Mouse (Mus musculus): ENCODE measurements around the gene Map6. TPM values are rescaled to one million over a fixed set of nuclear protein-coding genes. Genes with fewer than 3 reads are reported as not detected.

The Map6 gene
- polyA plus RNA-seq, 1 experiment from 2014 or later = 127 TPM

DNA sequence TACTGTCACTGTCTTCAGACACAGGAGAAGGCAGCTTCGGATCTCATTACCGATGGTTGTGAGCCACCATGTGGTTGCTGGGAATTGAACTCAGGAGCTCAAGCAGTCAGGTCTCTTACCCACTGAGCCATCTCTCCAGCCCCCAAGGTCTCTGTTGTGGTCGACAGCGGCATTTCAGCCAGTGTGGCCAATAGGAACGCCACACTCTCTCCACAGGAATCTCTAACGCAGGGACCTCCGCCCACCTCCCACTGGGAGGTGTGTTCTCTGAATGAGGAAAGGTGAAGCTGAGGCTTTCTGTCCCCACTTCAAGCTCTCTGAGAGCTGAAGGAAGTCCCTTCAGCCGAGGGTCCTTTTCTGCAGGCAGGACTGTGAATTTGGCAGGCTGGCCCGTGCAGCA, 16.9 kb upstream of the Map6 start:
- ATAC-seq = no peak
- H3K4me2 ChIP-seq (ENCODE audit: low read length) = no peak overlapping the region
- 35% methylated on average over 9 of the region's 9 CpGs for WGBS
- no peaks in the 10 kb centered on the region for H3K36me3 ChIP-seq (ENCODE audit: control insufficient read depth, insufficient read depth, low read length)
- peaks cover 3% of the 10 kb centered on the region; the same call in 1 of the 2 replicates for H3K27me3 ChIP-seq (replicated peaks; ENCODE audit: control insufficient read depth, insufficient read depth, low read length)
- H3K4me1 ChIP-seq (ENCODE audit: control insufficient read depth, insufficient read depth, low read depth, low read length) = peaks cover 6% of the 10 kb centered on the region
- no peak overlapping the region for H3K9ac ChIP-seq (ENCODE audit: low read depth, low read length)
- no peak overlapping the region for H3K4me3 ChIP-seq (ENCODE audit: low read length)
- no peak overlapping the region for H3K27ac ChIP-seq (ENCODE audit: low read depth, low read length)
- H3K9me3 ChIP-seq (ENCODE audit: control insufficient read depth, low read length) = no peaks in the 10 kb centered on the region

DNA sequence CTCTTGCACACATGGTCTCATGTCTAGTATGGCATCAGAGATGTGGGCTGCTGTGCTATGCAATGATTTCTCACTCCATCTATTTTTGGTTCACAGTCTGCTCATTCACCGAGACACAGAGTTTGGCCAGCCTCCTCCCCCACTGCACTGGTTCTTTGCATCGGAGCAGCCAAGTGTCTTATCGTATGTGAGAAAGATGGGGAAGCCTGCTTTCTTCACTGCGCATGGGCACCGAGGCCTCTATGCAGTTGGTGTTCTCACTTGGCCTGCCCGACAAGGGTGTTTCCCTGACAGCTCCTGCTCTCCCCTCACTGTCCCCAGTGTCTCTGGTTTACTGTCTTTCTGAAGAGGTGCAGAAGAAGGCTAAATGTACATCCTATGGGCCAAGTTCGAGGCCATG, 12.2 kb upstream of the Map6 start:
- H3K9ac ChIP-seq (ENCODE audit: low read depth, low read length) = no peak overlapping the region
- H3K4me1 ChIP-seq (ENCODE audit: control insufficient read depth, insufficient read depth, low read depth, low read length) = no peaks in the 10 kb centered on the region
- H3K36me3 ChIP-seq (ENCODE audit: control insufficient read depth, insufficient read depth, low read length) = no peaks in the 10 kb centered on the region
- H3K27ac ChIP-seq (ENCODE audit: low read depth, low read length) = no peak overlapping the region
- WGBS = 87% methylated on average over 7 of the region's 7 CpGs
- no peaks in the 10 kb centered on the region for H3K9me3 ChIP-seq (ENCODE audit: control insufficient read depth, low read length)
- H3K4me2 ChIP-seq (ENCODE audit: low read length) = no peak overlapping the region
- H3K27me3 ChIP-seq (replicated peaks; ENCODE audit: control insufficient read depth, insufficient read depth, low read length) = no peaks in the 10 kb centered on the region; the same call in 1 of the 2 replicates
- no peak overlapping the region for H3K4me3 ChIP-seq (ENCODE audit: low read length)
- ATAC-seq = no peak

DNA sequence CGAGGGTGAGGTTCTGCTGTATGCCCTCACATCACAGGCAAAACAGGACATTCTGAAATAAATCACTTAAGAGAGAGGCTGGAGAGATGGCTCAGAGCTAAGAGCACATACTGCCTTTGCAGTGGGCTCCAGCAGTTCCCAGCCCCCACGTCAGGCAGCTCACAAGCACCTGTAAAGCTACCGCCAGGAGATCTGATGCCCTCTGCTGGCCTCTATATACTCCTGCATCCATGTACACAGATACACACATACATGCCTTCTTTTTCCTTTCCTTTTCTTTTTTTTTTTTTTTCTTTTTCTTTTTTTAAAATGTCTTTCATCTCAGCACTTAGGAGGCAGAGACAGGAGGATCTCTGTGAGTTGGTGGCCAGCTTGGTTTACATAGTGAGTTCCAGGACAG, 5.3 kb upstream of the Map6 start:
- Histone ChIP-seq H3K9ac (ENCODE audit: low read depth, low read length) (no peak overlapping the region), H3K4me3 (ENCODE audit: low read length) (no peak overlapping the region), H3K27ac (ENCODE audit: low read depth, low read length) (no peak overlapping the region), H3K27me3 (replicated peaks; ENCODE audit: control insufficient read depth, insufficient read depth, low read length) (no peaks in the 10 kb centered on the region), H3K9me3 (ENCODE audit: control insufficient read depth, low read length) (no peaks in the 10 kb centered on the region), H3K4me2 (ENCODE audit: low read length) (no peak overlapping the region), H3K36me3 (ENCODE audit: control insufficient read depth, insufficient read depth, low read length) (no peaks in the 10 kb centered on the region), H3K4me1 (ENCODE audit: control insufficient read depth, insufficient read depth, low read depth, low read length) (no peaks in the 10 kb centered on the region; the same call in 1 of the 2 replicates)
- ATAC-seq = no peak
- WGBS = 59% methylated on average over 3 of the region's 3 CpGs

DNA sequence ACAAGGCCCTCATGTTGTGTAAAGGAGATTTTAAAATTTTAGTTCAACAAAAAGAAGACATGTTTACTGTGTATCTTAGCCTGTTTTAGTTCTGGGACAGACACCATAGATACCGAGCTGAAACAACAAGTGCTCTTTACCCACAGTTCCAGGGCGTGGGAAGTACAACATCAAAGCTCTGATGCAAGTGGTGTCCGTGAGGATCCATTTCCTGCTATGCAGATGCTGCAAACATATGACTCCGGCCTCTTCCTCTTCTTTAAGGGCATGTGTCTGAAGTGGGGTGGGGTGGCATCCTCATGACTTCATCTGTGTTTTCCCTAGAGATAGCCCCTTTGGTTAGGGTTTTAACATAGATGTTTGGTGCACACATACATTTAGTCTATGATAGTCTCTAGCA, 3.7 kb upstream of the Map6 start:
- Histone ChIP-seq H3K36me3 (ENCODE audit: control insufficient read depth, insufficient read depth, low read length) (no peaks in the 10 kb centered on the region), H3K4me3 (ENCODE audit: low read length) (no peak overlapping the region), H3K9me3 (ENCODE audit: control insufficient read depth, low read length) (no peaks in the 10 kb centered on the region), H3K4me2 (ENCODE audit: low read length) (no peak overlapping the region), H3K27ac (ENCODE audit: low read depth, low read length) (no peak overlapping the region), H3K4me1 (ENCODE audit: control insufficient read depth, insufficient read depth, low read depth, low read length) (no peaks in the 10 kb centered on the region; the same call in 1 of the 2 replicates), H3K9ac (ENCODE audit: low read depth, low read length) (no peak overlapping the region), H3K27me3 (replicated peaks; ENCODE audit: control insufficient read depth, insufficient read depth, low read length) (no peaks in the 10 kb centered on the region)
- WGBS = 75% methylated on average over 4 of the region's 4 CpGs
- no peak for ATAC-seq

GRCm38 (mm10) chr7:99264597-99264996, 2.6 kb upstream of the Map6 start:
- Histone ChIP-seq H3K4me2 (ENCODE audit: low read length) (no peak overlapping the region), H3K4me1 (ENCODE audit: control insufficient read depth, insufficient read depth, low read depth, low read length) (no peaks in the 10 kb centered on the region; the same call in 1 of the 2 replicates), H3K27me3 (replicated peaks; ENCODE audit: control insufficient read depth, insufficient read depth, low read length) (no peaks in the 10 kb centered on the region), H3K9me3 (ENCODE audit: control insufficient read depth, low read length) (no peaks in the 10 kb centered on the region), H3K9ac (ENCODE audit: low read depth, low read length) (no peak overlapping the region), H3K4me3 (ENCODE audit: low read length) (no peak overlapping the region), H3K36me3 (ENCODE audit: control insufficient read depth, insufficient read depth, low read length) (no peaks in the 10 kb centered on the region), H3K27ac (ENCODE audit: low read depth, low read length) (no peak overlapping the region)
- ATAC-seq = no peak

GRCm38 (mm10) chr7:99267897-99268505, 754 bp downstream of the Map6 start:
- Histone ChIP-seq H3K4me2 (ENCODE audit: low read length) (peak overlapping the region; percentile 89), H3K27me3 (replicated peaks; ENCODE audit: control insufficient read depth, insufficient read depth, low read length) (no peaks in the 10 kb centered on the region), H3K27ac (ENCODE audit: low read depth, low read length) (peak overlapping the region; percentile 97), H3K9ac (ENCODE audit: low read depth, low read length) (peak overlapping the region; percentile 97), H3K4me3 (ENCODE audit: low read length) (peak overlapping the region; percentile 96), H3K4me1 (ENCODE audit: control insufficient read depth, insufficient read depth, low read depth, low read length) (peaks cover 21% of the 10 kb centered on the region), H3K9me3 (ENCODE audit: control insufficient read depth, low read length) (no peaks in the 10 kb centered on the region), H3K36me3 (ENCODE audit: control insufficient read depth, insufficient read depth, low read length) (no peaks in the 10 kb centered on the region)
- ATAC-seq = peak; percentile 86
- under 1% methylated on average over 55 of the region's 59 CpGs for WGBS

GRCm38 (mm10) chr7:99268506-99268900, 1.3 kb downstream of the Map6 start:
- peaks cover 26% of the 10 kb centered on the region for H3K4me1 ChIP-seq (ENCODE audit: control insufficient read depth, insufficient read depth, low read depth, low read length)
- H3K27ac ChIP-seq (ENCODE audit: low read depth, low read length) = peak overlapping the region; percentile 97
- WGBS = under 1% methylated on average over 29 of the region's 29 CpGs
- no peaks in the 10 kb centered on the region for H3K36me3 ChIP-seq (ENCODE audit: control insufficient read depth, insufficient read depth, low read length)
- H3K9me3 ChIP-seq (ENCODE audit: control insufficient read depth, low read length) = no peaks in the 10 kb centered on the region
- H3K9ac ChIP-seq (ENCODE audit: low read depth, low read length) = peak overlapping the region; percentile 97
- peak; percentile 1; the same call in 1 of the 2 replicates for ATAC-seq
- peak overlapping the region; percentile 89 for H3K4me2 ChIP-seq (ENCODE audit: low read length)
- H3K4me3 ChIP-seq (ENCODE audit: low read length) = peak overlapping the region; percentile 96
- H3K27me3 ChIP-seq (replicated peaks; ENCODE audit: control insufficient read depth, insufficient read depth, low read length) = no peaks in the 10 kb centered on the region

- H3K4me1 ChIP-seq (ENCODE audit: control insufficient read depth, insufficient read depth, low read depth, low read length) = peaks cover 30% of the 10 kb centered on the region
- WGBS = 4% methylated on average over 41 of the region's 42 CpGs
- H3K36me3 ChIP-seq (ENCODE audit: control insufficient read depth, insufficient read depth, low read length) = no peaks in the 10 kb centered on the region
- no peaks in the 10 kb centered on the region for H3K27me3 ChIP-seq (replicated peaks; ENCODE audit: control insufficient read depth, insufficient read depth, low read length)
- H3K9ac ChIP-seq (ENCODE audit: low read depth, low read length) = peak overlapping the region; percentile 97
- peak overlapping the region; percentile 96 for H3K4me3 ChIP-seq (ENCODE audit: low read length)
- H3K9me3 ChIP-seq (ENCODE audit: control insufficient read depth, low read length) = no peaks in the 10 kb centered on the region
- peak overlapping the region; percentile 89 for H3K4me2 ChIP-seq (ENCODE audit: low read length)
- ATAC-seq = no peak
- H3K27ac ChIP-seq (ENCODE audit: low read depth, low read length) = no peak overlapping the region; the same call in 1 of the 2 replicates
Measured at GRCm38 (mm10) chr7:99268951-99269945, 2.0 kb downstream of the Map6 start.

DNA sequence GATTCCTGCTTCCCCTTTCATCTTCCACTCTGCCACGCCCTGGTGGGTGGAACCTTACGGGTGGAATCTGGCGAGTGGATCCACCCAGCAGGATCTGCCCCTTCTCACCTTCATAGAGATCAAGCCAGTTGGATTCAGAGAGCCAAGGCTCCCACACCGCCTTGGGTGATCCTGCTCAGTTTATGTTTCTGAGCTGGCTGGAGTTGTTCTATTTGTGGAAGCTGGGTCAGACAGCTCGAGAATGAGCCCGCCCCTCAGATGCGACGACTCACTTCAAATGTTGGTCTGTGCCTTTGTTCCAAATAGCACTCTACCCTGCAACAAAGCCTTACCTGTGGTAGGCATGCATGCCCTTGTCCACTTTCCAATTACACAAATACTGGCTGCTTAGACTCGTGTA, 4.4 kb downstream of the Map6 start:
- H3K4me3 ChIP-seq (ENCODE audit: low read length) = peak overlapping the region; percentile 96
- H3K27ac ChIP-seq (ENCODE audit: low read depth, low read length) = peak overlapping the region; percentile 55; the same call in 1 of the 2 replicates
- H3K27me3 ChIP-seq (replicated peaks; ENCODE audit: control insufficient read depth, insufficient read depth, low read length) = no peaks in the 10 kb centered on the region
- 38% methylated on average over 9 of the region's 9 CpGs for WGBS
- no peaks in the 10 kb centered on the region for H3K36me3 ChIP-seq (ENCODE audit: control insufficient read depth, insufficient read depth, low read length)
- ATAC-seq = no peak
- peak overlapping the region; percentile 97 for H3K9ac ChIP-seq (ENCODE audit: low read depth, low read length)
- no peaks in the 10 kb centered on the region for H3K9me3 ChIP-seq (ENCODE audit: control insufficient read depth, low read length)
- peaks cover 39% of the 10 kb centered on the region for H3K4me1 ChIP-seq (ENCODE audit: control insufficient read depth, insufficient read depth, low read depth, low read length)
- H3K4me2 ChIP-seq (ENCODE audit: low read length) = peak overlapping the region; percentile 89
